Mouse (Mus musculus): Measurements from ENCODE around the gene Prnp.

DNA sequence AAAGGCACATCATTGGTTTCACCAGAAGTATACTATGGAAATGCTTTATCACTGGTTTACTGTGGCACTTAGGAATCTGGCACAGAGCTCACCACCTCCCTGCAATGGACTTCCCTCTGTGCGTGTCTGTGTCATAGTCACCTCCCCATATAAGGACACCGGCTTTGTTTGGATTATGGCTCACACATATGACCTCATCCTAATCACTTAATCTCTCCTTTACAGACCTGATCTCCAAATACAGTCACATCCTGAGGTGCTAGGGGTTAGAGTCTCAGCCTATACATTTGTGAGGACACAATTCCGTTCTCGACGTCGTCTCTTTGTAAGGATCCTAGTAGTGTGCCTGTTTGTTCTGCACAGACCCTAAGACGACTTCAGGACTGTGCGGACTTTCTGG lies 35.5 kb downstream of the Prnp start:
- TF ChIP-seq GATA1 (IDR thresholded peaks at IDR 0.05; ENCODE audit: borderline replicate concordance, low read length) (no peak), FLI1 (IDR thresholded peaks at IDR 0.05; ENCODE audit: low read length) (no peak)

Data from megakaryocyte, embryonic 14.5 days (primary cell).